Mouse (Mus musculus): ENCODE measurements around the gene Slc1a7. TPM values are rescaled to one million over a fixed set of nuclear protein-coding genes. Genes with fewer than 3 reads are reported as not detected.

The Slc1a7 gene
- polyA plus RNA-seq, 1 experiment from 2014 or later = not detected

GRCm38 (mm10) chr4:108018241-108018923, 50.2 kb downstream of the Slc1a7 start:
- Histone ChIP-seq H3K9me3 (no peaks in the 10 kb centered on the region), H3K4me2 (no peak overlapping the region), H3K4me1 (replicated peaks) (peaks cover 8% of the 10 kb centered on the region; the same call in 1 of the 2 replicates), H3K27me3 (no peaks in the 10 kb centered on the region), H3K27ac (no peak overlapping the region), H3K36me3 (no peaks in the 10 kb centered on the region), H3K4me3 (no peak overlapping the region), H3K9ac (no peak overlapping the region)
- ATAC-seq (ENCODE audit: low FRiP score) = no peak
- WGBS = 60% methylated on average over 10 of the region's 10 CpGs

DNA sequence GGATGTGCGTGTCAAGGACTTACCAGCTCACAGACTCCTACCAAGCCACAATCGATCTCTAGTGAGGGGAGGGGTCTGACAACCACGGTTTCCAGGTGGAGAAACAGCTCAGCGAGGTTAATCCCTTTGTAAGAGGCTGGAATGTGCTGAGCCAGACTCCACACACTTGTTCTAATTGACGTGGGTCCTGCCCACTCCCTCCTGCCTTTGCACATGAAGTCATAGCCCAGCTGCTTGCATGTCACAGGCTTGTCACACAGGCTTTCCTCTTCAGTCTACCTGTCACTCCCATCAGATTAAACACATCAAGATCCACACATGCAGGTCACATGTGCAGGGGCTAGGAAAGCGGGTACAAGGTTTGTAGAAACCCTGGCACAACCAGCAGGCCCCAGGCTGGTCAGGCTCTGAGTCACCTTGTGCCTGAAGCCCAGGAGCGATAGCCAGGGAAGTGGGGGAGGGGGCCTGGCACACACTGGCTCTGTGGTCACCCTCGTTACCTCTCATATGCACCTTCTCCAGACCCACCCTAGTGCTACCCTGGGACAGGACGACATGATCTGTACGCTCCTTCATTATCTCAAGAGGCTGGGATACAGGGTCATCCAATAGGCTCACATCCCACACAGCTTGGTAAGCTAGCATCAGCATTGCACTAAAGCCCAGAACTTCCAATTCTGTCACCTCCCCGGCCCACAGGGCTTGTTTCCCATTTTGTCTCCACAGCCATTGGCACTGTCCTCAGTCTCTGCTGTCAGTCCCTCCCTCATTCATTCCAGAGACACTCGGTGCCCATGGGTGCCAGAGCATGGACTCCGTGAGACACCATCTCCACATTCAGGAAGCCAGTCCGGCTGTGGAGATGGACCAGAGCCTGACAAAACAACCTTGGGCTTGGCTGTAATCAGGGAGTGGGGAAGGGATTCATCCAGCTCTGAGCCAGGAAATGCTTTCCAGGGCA, 51.1 kb downstream of the Slc1a7 start:
- H3K9ac ChIP-seq = no peak overlapping the region
- no peak overlapping the region for H3K27ac ChIP-seq
- no peak overlapping the region for H3K4me3 ChIP-seq
- ATAC-seq (ENCODE audit: low FRiP score) = no peak
- no peaks in the 10 kb centered on the region for H3K36me3 ChIP-seq
- no peaks in the 10 kb centered on the region for H3K9me3 ChIP-seq
- no peaks in the 10 kb centered on the region for H3K27me3 ChIP-seq
- WGBS = 54% methylated on average over 14 of the region's 14 CpGs
- H3K4me2 ChIP-seq = no peak overlapping the region
- H3K4me1 ChIP-seq (replicated peaks) = peaks cover 8% of the 10 kb centered on the region; the same call in 1 of the 2 replicates

DNA sequence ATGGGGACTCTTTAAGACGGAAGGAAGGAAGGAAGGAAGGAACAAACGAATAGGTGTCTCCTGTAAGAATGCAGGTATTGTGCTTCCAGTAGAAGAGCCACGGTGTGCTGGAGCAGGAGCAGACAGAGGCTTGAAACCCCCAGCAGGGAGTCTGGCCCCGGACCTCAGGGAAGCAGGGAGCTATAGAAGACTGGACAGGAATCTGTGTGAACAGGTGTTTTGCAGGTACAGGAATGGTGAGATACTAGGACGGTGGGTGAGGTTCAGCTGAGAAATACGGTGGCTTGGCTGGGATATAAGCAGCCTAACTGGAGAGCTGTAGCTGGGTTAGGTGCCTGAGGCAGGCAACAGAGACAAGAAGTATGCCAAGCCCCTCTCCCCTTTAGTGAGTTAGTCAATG, 52.0 kb downstream of the Slc1a7 start:
- H3K36me3 ChIP-seq = no peaks in the 10 kb centered on the region
- H3K4me1 ChIP-seq (replicated peaks) = peaks cover 8% of the 10 kb centered on the region; the same call in 1 of the 2 replicates
- H3K9me3 ChIP-seq = no peaks in the 10 kb centered on the region
- no peak overlapping the region for H3K27ac ChIP-seq
- ATAC-seq (ENCODE audit: low FRiP score) = no peak
- no peaks in the 10 kb centered on the region for H3K27me3 ChIP-seq
- no peak overlapping the region for H3K9ac ChIP-seq
- WGBS = 87% methylated on average over 6 of the region's 6 CpGs
- H3K4me2 ChIP-seq = no peak overlapping the region
- no peak overlapping the region for H3K4me3 ChIP-seq

- WGBS = 91% methylated on average over 4 of the region's 4 CpGs
- H3K9ac ChIP-seq = no peak overlapping the region
- no peaks in the 10 kb centered on the region for H3K9me3 ChIP-seq
- peaks cover 16% of the 10 kb centered on the region for H3K27me3 ChIP-seq
- H3K36me3 ChIP-seq = no peaks in the 10 kb centered on the region
- peaks cover 8% of the 10 kb centered on the region; the same call in 1 of the 2 replicates for H3K4me1 ChIP-seq (replicated peaks)
- H3K4me3 ChIP-seq = no peak overlapping the region
- no peak for ATAC-seq (ENCODE audit: low FRiP score)
- no peak overlapping the region for H3K27ac ChIP-seq
- no peak overlapping the region for H3K4me2 ChIP-seq
These were observed 55.1 kb downstream of the Slc1a7 start for GRCm38 (mm10) chr4:108023186-108023585.

DNA sequence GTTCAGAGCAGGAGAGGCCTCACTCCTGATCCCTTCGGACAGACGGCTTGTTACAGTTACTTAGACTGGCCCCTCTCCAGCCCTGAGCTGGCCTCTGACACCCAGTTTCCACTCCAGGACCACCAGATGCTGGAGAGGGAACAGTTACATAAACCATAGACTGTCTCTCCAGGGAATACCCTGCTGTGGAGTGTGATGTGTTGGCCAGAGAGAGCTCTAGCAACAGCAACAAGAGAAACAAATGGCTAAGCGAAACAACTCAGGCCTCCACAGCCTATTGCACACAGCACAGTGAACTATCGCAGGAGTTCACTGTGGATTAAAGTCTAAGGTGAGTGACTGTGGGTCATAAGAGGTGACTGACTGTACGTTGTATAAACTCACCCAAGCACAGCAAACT, 56.5 kb downstream of the Slc1a7 start:
- no peak overlapping the region for H3K9ac ChIP-seq
- no peaks in the 10 kb centered on the region for H3K36me3 ChIP-seq
- H3K4me3 ChIP-seq = no peak overlapping the region
- no peaks in the 10 kb centered on the region for H3K9me3 ChIP-seq
- H3K4me2 ChIP-seq = no peak overlapping the region
- H3K27me3 ChIP-seq = peaks cover 29% of the 10 kb centered on the region
- H3K27ac ChIP-seq = no peak overlapping the region
- H3K4me1 ChIP-seq (replicated peaks) = no peaks in the 10 kb centered on the region
- WGBS = 78% methylated on average over 5 of the region's 5 CpGs
- no peak for ATAC-seq (ENCODE audit: low FRiP score)

DNA sequence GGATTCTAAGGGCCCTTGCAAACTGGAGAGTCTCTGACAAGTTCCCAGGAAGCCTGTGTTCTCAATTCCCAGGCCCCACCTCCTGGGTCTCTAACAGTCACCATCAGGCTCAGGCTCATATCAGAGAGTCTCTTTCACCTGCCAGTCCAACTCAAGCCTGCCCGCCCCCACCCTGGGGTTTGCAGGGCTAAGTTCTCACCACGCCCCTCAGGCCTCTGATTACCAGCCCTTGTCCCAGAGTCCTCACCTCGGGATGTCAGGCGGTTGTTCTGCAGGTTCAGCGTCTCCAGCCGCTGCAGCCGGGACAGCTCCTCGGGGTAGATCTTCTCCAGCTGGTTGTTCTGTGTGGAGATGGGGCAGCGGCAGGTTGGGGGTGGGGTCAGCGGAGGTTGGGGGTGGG, 57.1 kb downstream of the Slc1a7 start:
- no peak overlapping the region for H3K9ac ChIP-seq
- H3K27ac ChIP-seq = no peak overlapping the region
- ATAC-seq (ENCODE audit: low FRiP score) = no peak
- no peaks in the 10 kb centered on the region for H3K4me1 ChIP-seq (replicated peaks)
- H3K4me3 ChIP-seq = no peak overlapping the region
- H3K27me3 ChIP-seq = peaks cover 35% of the 10 kb centered on the region
- no peaks in the 10 kb centered on the region for H3K36me3 ChIP-seq
- no peak overlapping the region for H3K4me2 ChIP-seq
- 4% methylated on average over 10 of the region's 10 CpGs for WGBS
- no peaks in the 10 kb centered on the region for H3K9me3 ChIP-seq

DNA sequence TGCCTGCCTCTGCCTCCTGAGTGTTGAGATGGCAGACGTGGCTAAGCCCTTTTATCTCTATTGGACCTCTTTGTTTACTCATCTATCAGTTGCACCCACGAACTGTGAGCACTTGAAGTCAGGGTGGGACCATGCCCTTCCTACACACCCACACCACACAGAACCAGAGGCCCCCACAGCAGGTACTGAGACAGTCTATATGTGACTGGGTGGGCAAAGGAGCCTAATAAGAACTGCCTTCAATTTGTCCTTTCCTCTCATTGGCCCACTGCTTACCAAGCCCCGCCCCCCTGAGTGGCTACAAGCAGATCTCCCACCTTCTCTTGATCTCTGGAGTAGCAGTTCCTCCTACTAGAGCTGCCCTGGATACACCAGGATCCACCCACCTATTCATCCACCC, 58.1 kb downstream of the Slc1a7 start:
- no peak for ATAC-seq (ENCODE audit: low FRiP score)
- H3K4me1 ChIP-seq (replicated peaks) = peaks cover 7% of the 10 kb centered on the region
- peaks cover 45% of the 10 kb centered on the region for H3K27me3 ChIP-seq
- no peak overlapping the region for H3K4me2 ChIP-seq
- H3K36me3 ChIP-seq = no peaks in the 10 kb centered on the region
- 30% methylated on average over 3 of the region's 3 CpGs for WGBS
- H3K4me3 ChIP-seq = no peak overlapping the region
- no peak overlapping the region for H3K9ac ChIP-seq
- no peaks in the 10 kb centered on the region for H3K9me3 ChIP-seq
- H3K27ac ChIP-seq = no peak overlapping the region

DNA sequence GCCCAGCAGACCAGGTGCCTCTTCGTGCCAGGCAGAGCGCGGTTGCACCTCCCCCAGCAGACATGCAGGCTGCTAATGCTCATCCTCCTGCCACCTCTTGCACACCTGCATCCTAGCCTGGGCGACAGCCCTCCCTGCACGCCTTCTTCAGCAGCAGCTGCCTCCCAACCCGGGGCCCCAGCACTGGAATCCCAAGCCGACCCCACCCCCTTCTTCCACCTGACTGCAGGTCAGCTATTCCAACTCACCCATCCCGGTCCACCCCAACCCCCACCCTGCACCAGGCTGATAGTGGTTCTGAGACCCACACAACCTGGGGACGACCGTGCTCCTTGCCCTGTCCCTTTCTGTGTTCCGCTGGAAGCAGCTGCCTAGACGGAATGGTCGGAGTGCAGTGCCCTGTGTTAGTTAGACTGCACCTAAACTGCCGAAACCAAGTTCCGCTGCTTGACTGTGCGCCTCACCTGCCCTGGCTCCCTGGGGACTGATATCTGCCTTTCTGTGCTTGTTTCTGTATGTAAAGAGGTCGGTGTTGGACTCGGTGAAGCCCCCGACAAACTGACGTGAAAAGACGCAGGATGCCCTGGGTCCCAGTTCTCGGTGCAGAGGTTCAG, 62.9 kb downstream of the Slc1a7 start:
- Histone ChIP-seq H3K36me3 (no peaks in the 10 kb centered on the region), H3K9me3 (no peaks in the 10 kb centered on the region), H3K27me3 (peaks cover 78% of the 10 kb centered on the region)

GRCm38 (mm10) chr4:108031502-108032351, 63.6 kb downstream of the Slc1a7 start:
- no peaks in the 10 kb centered on the region for H3K9me3 ChIP-seq
- H3K36me3 ChIP-seq = no peaks in the 10 kb centered on the region
- H3K4me2 ChIP-seq = peak overlapping the region; percentile 98
- under 1% methylated on average over 83 of the region's 86 CpGs for WGBS
- peak overlapping the region; percentile 71 for H3K9ac ChIP-seq
- peaks cover 18% of the 10 kb centered on the region for H3K4me1 ChIP-seq (replicated peaks)
- H3K27me3 ChIP-seq = peaks cover 74% of the 10 kb centered on the region
- no peak; the same call in 1 of the 2 replicates for ATAC-seq (ENCODE audit: low FRiP score)
- H3K4me3 ChIP-seq = peak overlapping the region; percentile 60
- H3K27ac ChIP-seq = no peak overlapping the region

More for the DNA sequence above, 62.9 kb downstream of the Slc1a7 start:
- peak; percentile 41; the same call in 1 of the 2 replicates for ATAC-seq (ENCODE audit: low FRiP score)
- peak overlapping the region; percentile 71 for H3K9ac ChIP-seq
- peak overlapping the region; percentile 60 for H3K4me3 ChIP-seq
- 5% methylated on average over 22 of the region's 22 CpGs for WGBS
- peaks cover 18% of the 10 kb centered on the region for H3K4me1 ChIP-seq (replicated peaks)
- peak overlapping the region; percentile 98 for H3K4me2 ChIP-seq
- no peak overlapping the region for H3K27ac ChIP-seq

DNA sequence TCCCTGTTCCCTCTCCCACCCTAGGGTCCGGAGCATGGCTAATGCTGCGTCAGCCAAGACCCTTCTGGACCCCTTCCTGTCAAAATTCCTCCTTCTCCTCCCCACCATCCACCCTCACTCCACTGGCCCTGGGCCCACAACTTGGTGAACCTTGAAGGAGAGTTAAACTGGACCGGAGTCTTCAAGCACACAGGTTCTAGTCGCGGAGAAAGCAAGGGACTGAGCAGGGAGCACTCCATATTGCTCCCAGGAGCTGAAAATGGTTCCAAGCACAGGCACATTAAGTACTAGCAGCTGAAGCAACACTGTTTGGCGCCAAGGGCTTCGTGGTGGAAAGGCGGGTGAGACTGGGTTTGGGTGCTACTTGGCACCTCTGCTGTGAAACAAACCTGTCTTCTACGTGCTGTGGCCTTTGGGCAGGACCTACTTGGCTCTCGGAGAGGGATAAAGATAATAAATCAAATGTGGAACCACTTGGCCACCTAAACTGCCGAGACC, 64.3 kb downstream of the Slc1a7 start:
- ATAC-seq (ENCODE audit: low FRiP score) = no peak
- peaks cover 18% of the 10 kb centered on the region for H3K4me1 ChIP-seq (replicated peaks)
- peak overlapping the region; percentile 98 for H3K4me2 ChIP-seq
- WGBS = 41% methylated on average over 11 of the region's 11 CpGs
- H3K9me3 ChIP-seq = no peaks in the 10 kb centered on the region
- no peaks in the 10 kb centered on the region for H3K36me3 ChIP-seq
- peak overlapping the region; percentile 60 for H3K4me3 ChIP-seq
- H3K9ac ChIP-seq = peak overlapping the region; percentile 71
- peaks cover 68% of the 10 kb centered on the region for H3K27me3 ChIP-seq
- H3K27ac ChIP-seq = no peak overlapping the region

GRCm38 (mm10) chr4:108033041-108033764, 65.1 kb downstream of the Slc1a7 start:
- Histone ChIP-seq H3K4me1 (replicated peaks) (peaks cover 18% of the 10 kb centered on the region), H3K9ac (no peak overlapping the region), H3K9me3 (no peaks in the 10 kb centered on the region), H3K4me2 (no peak overlapping the region), H3K4me3 (no peak overlapping the region), H3K27me3 (peaks cover 62% of the 10 kb centered on the region), H3K27ac (no peak overlapping the region), H3K36me3 (no peaks in the 10 kb centered on the region)
- WGBS = 85% methylated on average over 8 of the region's 8 CpGs
- no peak for ATAC-seq (ENCODE audit: low FRiP score)
